Mouse (Mus musculus) frontal cortex, adult (tissue): ENCODE data around the gene Tmem56.

Source experiments
- ATAC-seq: cut with Nextera tagmentation; 2 replicates; pipeline ENCODE4 v1.9.2; 2017; ENCODE audit warnings: mild to moderate bottlenecking, moderate library complexity, mixed read lengths; ENCODE audit not compliant: low TSS enrichment

The Tmem56 gene

DNA sequence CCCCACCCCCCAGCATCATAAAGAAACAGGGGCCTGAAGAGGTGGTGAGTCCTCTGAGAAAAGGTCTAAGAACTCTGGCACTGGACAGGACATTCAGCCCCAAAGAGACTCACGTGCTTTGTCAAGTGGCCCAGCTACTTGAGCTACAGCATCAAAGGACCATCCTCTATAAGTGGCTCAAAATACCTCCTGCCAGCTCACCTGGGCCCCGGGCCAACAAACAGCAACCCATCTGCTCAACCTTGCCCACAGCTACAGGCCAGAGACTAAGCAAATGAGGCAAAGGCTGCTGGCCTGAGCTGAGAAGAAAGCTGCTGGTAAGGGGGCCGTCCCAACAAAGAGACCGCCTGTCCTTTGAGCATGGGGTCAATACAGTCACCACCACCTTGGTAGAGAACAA is 5.3 kb downstream of the Tmem56 start:
- ATAC-seq, result no peak

DNA sequence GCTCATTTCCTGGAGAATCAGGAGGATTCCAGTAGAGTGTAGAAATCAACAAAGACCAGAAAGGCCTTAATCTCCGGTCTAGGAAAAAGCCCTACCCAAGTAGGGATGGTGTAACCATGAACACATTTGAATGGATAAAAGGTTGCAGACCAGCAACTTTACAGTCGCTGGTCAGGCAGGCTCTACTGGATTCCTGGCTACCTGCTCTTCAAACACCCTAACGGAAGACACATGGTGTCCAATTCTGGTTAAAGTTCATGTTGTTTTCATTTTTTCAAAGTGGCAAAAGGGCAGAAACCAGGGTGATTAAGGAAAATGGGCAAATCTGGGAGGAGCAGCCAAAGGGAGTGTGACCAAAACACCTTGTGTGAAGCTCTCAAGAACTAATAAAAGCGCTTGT is 5.9 kb downstream of the Tmem56 start:
- ATAC-seq, result no peak

GRCm38 (mm10) chr3:121274010-121274409 is 8.9 kb downstream of the Tmem56 start:
- ATAC-seq, result no peak

DNA sequence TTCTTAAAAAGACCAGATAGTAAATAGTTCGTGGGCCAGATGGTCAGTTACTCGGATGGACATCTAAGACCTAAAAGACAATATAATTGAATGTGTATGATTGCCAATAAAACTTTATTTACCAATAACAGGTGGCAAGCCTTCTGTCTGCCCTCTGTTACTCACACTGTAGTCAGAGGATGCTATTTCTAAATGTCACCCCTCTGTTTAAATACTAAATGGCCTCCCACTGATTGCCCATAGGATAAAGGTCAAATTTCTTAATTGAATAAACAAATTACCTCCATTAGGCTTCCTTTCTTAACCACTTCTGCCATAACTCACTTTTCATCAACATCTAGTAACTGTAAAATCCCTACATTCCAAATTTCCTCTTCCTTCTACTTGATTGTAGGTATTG is 10.3 kb downstream of the Tmem56 start:
- no peak for ATAC-seq

DNA sequence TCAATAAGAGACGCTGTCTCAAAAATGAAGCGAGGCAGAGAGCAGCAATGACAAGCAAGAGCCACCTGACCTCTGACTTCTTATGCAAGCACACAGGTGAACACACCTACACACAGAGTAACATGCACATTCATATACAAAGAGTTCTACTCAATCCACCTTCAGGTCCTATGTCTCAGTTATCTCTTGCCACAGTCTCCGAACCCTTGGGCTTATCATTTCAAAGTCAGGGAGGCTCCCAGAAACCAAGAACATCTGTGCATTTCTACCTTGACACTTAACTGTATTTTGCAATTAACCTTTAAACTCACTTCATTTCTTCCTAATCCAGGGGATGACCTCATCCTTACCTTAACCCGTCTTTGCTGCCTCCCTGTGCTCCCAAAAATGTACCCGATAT is 15.6 kb downstream of the Tmem56 start:
- no peak for ATAC-seq

DNA sequence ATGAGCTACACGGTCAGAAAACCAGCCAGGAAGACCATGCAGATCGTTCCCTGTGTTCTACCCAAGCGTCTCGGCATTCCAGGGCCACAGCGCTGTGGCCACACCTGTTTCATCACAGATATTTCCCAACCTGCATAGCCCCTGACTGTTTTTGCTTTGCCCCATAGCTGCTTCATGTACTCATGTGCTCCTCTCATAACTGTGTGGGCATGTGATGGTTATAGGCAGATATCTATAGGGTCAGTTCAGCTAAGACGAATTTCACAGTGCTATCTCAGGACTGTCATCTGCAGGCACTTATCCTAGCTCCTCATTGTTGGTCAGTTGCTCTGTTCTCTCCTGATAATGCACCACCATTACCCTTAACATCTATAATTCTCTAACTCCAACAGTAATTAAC is 18.7 kb downstream of the Tmem56 start:
- ATAC-seq, result no peak

GRCm38 (mm10) chr3:121263205-121263548 is 19.7 kb downstream of the Tmem56 start:
- peak; percentile 43 for ATAC-seq

DNA sequence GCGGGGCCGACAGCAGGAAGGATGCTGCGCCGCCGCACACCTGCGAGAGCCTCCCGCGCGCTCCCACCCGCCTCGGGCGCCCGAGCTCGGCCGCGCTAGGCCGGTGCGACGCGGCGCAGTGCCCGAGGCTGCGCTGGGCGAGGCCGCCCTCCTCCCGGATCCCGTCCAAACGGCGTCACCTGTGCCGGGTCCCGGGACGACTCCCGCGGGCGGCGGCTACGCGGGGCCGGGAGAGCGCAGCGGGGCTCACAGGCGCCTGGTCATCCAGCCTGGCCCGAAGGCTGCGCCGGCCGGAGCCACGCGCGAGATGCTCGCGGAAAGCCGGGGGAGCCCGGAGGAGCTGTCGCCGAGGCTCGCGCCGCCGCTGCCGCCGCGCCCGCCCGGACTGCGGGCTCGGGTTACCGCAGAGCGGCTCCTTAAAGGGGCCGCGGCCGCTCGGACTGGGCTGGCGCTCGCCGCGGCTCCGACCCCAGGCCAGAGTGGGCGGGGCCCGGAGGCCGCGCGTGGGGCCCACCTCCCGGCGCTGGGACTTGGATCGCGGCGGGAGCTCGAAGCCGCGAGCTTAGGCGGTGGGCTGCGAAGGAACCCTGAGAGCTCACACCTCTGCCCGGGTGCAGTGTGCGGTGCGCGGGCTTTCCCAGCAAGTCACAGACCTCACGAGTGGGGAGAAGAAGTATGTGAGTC is 20.2 kb downstream of the Tmem56 start:
- ATAC-seq, result peak; percentile 51

GRCm38 (mm10) chr3:121261939-121262520 is 20.9 kb downstream of the Tmem56 start:
- ATAC-seq, result no peak

DNA sequence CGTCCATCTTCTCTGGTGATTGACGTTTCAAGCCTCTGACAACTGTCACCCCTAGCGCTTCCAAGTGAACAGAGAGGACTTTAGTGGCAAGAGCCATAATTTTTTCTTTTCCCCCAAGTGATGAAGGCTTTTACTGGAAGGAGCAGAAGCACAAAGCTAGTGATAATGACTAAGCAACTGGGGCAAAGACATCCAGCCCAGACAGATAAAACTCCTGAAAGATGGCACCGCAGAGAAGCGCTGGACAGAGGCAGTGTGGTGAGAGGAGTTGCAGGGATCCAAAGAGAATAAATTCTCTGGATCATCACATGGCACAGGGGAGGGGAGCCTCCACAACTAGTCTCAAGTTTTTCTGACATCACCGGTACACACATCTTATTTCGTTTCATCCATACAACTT is 21.6 kb downstream of the Tmem56 start:
- ATAC-seq, result no peak

- ATAC-seq, result no peak
Observed at GRCm38 (mm10) chr3:121260831-121261230, 22.1 kb downstream of the Tmem56 start.

GRCm38 (mm10) chr3:121260041-121260440 is 22.9 kb downstream of the Tmem56 start:
- no peak for ATAC-seq

- peak; percentile 35 for ATAC-seq
Observed at GRCm38 (mm10) chr3:121258521-121259478, 24.1 kb downstream of the Tmem56 start.

DNA sequence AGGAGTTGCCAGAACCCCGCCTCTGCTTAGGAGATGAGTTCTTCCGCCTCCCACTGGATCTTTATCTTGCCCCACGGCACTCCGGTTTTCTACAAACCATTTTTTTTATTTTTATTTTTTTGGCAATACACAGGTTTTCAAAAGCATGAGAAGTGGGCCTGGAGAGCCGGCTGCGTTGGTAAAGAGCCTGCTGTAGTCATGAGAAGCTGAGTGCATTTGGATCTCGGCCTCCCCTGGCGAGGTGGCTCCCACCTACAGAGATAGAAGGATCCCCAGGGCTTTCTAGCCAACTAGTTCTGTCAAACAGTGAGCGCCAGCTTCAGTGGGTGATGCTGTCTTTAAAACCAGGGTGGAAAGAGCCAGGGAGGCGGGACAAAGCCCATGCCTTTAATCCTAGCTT is 25.5 kb downstream of the Tmem56 start:
- ATAC-seq, result peak; percentile 75

DNA sequence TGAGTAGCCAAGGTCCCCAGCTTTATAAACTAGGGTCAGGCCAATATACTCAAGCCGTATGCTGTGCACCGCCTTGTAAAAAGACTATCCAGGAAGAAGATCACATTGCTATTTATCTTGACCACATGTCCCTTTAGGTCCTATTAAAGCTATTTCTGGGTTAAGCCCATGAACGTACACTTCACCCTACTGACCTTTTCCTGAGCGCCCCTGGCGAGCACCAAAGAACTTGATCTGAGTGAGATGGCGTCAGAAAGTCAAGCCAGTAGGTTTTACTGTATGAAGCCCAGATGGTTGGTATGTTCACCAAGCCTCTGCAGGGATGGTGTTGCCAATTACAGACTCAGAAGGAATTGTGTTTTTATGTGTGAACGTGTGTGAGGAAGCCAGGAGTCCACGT is 26.8 kb downstream of the Tmem56 start:
- no peak for ATAC-seq

GRCm38 (mm10) chr3:121255501-121255900 is 27.4 kb downstream of the Tmem56 start:
- no peak for ATAC-seq

GRCm38 (mm10) chr3:121250576-121251433 is 32.1 kb downstream of the Tmem56 start:
- ATAC-seq, result peak; percentile 66

- ATAC-seq, result no peak
Observed at GRCm38 (mm10) chr3:121250048-121250447, 32.9 kb downstream of the Tmem56 start.

- ATAC-seq, result no peak
Observed at GRCm38 (mm10) chr3:121242941-121243340, 40.0 kb downstream of the Tmem56 start.

DNA sequence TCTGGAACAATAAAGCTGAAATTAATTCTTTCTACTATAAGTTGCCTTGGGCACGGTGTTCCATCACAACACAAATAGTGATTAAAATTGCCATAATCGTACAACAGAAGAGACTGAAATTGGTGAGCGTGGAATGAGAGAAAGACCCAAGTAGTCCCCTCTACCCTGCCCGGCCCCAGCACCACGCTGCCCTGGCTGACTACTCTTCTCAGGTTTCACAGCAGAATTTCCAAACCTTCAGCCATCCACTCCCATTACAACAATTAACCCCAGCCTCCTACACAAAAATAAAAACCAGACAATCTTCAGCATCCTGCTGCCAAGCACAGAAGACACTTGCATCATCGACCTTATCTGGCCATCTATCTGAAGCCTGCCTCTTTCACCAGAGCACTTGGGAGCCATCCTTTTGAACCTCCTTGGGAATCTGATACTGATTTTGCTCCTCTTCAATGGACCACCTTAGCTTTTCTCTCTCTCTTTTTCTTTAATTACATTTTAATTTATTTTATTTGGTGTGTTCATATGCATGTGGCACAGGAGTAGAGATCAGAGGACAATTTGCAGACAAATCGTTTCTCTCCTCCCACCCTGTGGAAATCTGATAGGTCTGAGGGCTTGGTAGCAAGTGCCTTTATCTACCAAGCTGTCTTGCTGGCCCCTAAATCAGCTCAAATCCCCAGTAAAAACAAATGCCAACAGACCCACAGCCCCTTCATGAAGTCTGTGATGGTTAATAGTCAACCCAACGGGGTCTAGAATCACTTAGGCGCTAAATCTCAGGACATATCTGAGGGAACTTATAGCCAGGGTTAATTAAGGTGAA is 40.6 kb downstream of the Tmem56 start:
- no peak for ATAC-seq
